Mouse (Mus musculus): ENCODE measurements around the gene Osbpl11. TPM values are rescaled to one million over a fixed set of nuclear protein-coding genes. Genes with fewer than 3 reads are reported as not detected.
"Not testable (repeated sequence)": the region's sequence is repeated elsewhere in the genome, so short reads cannot be mapped to it uniquely, and the experiment has no call there.

The Osbpl11 gene
- total RNA-seq (2022) = 10 to 100 TPM; 12.2 to 15.4 (median 15.0) TPM

DNA sequence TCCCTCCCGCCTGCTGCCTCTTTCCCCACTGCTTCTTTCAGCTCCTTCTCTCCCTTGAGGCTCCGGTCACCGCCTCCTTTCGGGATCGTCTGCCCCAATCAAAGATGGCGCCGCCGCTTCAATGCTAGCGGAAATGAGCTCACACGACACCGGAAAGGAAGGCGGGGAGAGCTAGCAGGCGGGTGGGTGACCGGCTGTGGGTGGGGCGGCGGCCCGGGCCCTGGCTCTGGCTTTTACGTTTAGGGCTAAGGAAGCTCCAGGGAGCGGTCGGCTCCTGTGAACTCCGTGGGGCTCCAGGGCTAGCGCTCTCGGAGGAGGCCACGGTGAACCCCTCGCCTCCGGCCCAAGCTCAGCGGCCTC lies at the start of gene Osbpl11:
TSS of gene Osbpl11 (plus strand) at position 171 of the 360 bp plus-strand sequence.
- DNase-seq (ENCODE audit: low spot score in 2 of 2) = peak; percentile 93 to 95

- DNase-seq (ENCODE audit: low spot score in 2 of 2) = no peak
Observed at GRCm38 (mm10) chr16:33135167-33135566, 49.7 kb upstream of the Osbpl11 start.

GRCm38 (mm10) chr16:33139061-33139460 lies 45.8 kb upstream of the Osbpl11 start:
- DNase-seq (ENCODE audit: low spot score in 2 of 2) = not testable (repeated sequence)

- DNase-seq (ENCODE audit: low spot score in 2 of 2) = no peak
Observed at GRCm38 (mm10) chr16:33141758-33142280, 43.1 kb upstream of the Osbpl11 start.

DNA sequence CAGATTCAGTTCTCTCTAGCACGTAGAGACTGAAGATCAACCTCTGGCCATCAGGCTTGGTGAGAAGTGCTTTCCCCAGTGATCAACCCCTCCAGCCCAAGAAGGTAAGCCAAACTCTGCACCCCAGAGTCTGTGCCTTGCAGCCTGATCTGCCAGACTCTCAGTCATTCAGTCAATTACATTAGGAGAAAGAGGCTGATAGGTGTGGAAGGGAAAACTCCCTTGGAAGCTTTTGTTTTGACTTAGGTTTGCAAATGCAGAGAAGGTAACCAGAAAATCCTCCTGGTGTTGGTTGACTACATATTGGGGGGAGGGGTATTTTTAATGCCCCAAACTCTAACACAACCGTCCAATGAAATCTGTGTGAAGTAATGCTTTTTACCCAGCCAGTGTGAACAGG lies 41.4 kb upstream of the Osbpl11 start:
- DNase-seq (ENCODE audit: low spot score in 2 of 2) = no peak

GRCm38 (mm10) chr16:33146185-33146584 lies 38.7 kb upstream of the Osbpl11 start:
- no peak for DNase-seq (ENCODE audit: low spot score in 2 of 2)

- no peak for DNase-seq (ENCODE audit: low spot score in 2 of 2)
Observed at GRCm38 (mm10) chr16:33148135-33148534, 36.7 kb upstream of the Osbpl11 start.

- DNase-seq (ENCODE audit: low spot score in 2 of 2) = not testable (repeated sequence)
Observed at GRCm38 (mm10) chr16:33150875-33151274, 34.0 kb upstream of the Osbpl11 start.

DNA sequence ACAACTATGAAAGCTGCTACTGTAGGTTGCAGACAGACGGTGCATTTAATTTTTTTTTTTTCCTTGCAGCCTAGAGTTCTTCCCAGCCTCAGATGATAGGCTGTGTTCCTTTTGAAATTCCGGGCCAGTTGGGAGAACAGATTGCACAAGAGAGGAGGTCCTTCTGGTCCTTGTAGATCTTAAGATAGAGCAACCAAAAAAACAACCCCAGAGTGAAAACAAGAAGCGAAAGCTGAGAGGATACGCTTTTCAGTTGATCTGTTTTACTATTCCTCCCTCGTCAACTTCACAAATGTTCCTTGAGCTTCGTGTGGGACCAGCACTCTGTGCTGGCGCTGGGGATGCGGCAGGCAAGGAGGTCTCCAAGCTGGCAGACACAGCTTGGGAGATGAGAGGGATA lies 33.3 kb upstream of the Osbpl11 start:
- no peak for DNase-seq (ENCODE audit: low spot score in 2 of 2)

DNA sequence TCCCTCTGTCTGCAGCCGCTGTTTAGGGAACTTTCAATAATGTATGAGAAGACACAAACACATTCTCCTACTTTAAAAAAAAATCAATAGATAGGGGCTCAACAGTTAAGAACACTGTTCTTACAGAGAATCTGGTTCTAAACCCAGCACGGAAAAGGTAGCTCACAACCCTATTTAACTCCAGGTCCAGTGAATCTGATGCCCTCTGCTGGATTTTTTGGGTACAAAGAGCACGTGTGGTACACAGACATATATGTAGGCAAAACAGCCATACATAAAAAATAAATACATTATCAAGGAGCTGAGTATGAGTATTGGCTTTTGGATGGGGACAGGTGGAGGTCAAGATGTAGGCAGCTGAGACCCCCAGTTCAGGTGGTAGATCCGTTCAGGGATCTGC lies 29.9 kb upstream of the Osbpl11 start:
- DNase-seq (ENCODE audit: low spot score in 2 of 2) = no peak

DNA sequence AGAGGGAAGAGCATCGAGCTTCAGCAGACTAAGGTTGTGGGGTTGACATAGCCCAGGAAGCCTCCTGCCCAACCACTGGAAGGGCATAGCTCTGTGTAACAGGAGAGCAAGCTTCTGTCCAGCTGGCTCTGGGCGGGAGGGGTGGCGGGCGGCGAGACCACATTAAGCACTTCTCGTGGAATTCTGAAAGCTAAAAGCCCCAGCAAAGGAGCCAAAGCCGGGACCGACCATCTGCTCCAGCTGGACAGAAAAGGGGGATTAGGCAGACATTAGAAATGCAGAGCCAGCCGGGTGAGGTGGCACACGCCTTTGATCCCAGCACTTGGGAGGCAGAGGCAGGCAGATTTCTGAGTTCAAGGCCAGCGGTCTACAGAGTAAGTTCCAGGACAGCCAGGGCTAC lies 26.9 kb upstream of the Osbpl11 start:
- DNase-seq (ENCODE audit: low spot score in 2 of 2) = no peak

GRCm38 (mm10) chr16:33158590-33159071 lies 26.2 kb upstream of the Osbpl11 start:
- no peak for DNase-seq (ENCODE audit: low spot score in 2 of 2)

DNA sequence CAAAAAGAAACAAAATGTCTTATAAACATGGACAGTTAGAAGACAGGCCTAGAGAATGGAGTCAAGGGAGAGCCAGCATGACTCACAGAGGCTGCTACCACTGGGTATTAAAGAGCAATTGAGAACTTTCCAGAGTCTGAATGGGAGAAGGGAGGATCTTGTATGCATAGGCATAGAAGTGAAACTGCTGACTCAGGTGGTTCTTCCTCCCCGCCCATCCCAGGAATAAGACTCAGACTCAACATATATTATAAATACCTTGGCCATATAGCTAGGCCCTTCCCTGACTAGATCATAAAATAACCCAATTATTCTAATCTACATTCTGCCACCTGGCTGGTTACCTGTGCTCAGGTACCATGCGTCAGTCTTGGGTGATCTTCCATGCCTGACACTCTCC lies 25.5 kb upstream of the Osbpl11 start:
- DNase-seq (ENCODE audit: low spot score in 2 of 2) = no peak

DNA sequence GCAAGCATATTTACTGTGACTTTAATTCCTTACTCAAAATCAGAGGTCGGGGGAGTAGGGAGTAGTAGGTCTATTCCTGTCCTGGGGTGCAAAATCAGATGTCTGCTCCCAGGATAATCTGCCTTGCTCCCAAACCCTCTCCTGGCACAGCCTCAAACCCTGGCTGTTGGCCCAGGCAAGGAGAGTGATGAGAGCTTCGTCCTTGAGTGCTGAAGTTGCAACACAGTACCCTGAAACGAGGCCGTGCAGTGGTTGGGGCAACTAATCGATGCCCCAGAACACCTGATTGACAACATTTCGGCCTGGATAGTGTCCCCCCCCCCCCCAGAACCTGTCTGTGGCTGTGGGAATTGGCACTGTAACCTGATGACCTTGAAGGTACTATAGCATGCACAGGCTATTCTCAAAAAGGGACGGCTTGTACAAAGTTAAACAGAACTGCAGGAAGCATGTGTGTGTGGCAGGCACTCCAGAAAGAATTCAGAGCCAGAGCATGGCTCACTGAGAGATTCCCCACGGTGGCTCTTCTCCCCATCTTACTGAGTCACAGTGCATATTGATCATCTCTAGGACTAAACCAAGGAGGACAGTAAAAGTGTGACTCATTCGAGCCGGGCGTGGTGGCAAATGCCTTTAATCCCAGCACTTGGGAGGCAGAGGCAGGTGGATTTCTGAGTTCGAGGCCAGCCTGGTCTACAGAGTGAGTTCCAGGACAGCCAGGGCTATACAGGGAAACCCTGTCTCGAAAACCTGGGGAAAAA lies 21.4 kb upstream of the Osbpl11 start:
- no peak for DNase-seq (ENCODE audit: low spot score in 2 of 2)

DNA sequence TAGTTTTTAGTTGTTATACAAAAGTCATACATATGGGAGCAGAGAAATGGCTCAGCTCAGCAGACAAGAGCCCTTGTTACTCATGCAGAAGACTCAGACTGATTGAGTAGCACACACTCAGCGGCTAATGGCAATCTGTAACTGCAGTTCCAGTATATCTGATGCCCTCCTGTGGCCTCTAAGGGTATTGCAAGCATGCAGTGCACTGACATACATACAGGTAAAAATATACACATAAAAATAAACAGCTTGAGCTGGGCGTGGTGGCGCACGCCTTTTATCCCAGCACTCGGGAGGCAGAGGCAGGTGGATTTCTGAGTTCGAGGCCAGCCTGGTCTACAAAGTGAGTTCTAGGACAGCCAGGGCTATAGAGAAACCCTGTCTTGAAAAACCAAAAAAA lies 18.6 kb upstream of the Osbpl11 start:
- not testable (repeated sequence) for DNase-seq (ENCODE audit: low spot score in 2 of 2)

GRCm38 (mm10) chr16:33167537-33167936 lies 17.3 kb upstream of the Osbpl11 start:
- no peak for DNase-seq (ENCODE audit: low spot score in 2 of 2)

- no peak for DNase-seq (ENCODE audit: low spot score in 2 of 2)
Observed at GRCm38 (mm10) chr16:33169471-33170034, 15.3 kb upstream of the Osbpl11 start.

DNA sequence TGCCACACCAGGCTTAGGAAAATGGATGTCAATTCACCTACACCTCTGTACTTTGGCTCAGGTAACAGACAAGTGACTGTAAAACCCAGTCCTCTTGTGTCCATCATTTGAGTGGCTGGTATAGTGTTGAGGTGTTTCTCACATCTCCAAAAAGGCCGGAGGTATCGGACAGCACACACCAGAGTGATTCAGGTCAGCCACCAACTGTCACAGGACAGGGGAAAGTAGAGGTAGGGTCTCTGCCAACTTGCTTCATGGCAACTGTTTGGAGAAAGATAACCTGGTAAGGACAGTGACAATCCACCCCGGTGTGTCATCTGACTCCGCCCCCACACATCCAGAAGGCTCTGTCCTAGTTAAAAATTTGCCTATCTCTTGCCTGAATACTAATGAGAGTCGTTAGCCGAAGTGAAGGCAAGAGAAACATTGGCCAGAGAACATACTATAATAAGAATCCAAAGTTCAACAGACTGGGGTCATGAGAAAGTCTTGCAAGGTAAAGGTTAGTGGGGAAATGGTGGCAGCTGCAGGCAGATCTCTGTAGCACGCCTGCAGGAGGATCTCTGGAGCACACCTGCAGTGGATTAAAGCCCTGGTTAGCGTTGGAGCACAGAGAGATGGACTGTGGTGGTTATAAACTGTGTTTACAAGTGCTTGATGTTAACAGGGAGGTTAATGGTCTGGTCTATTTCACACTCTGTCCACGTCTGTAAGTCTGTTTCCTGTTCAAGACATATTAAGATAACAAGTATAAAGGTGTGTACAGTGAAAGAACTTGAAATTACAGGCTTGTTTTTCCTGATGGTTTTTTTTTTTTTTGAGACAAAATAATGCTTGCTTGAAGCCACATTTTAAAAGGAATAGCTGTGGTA lies 13.9 kb upstream of the Osbpl11 start:
- DNase-seq (ENCODE audit: low spot score in 2 of 2) = no peak

GRCm38 (mm10) chr16:33171800-33172199 lies 13.1 kb upstream of the Osbpl11 start:
- no peak for DNase-seq (ENCODE audit: low spot score in 2 of 2)

GRCm38 (mm10) chr16:33173151-33173550 lies 11.7 kb upstream of the Osbpl11 start:
- no peak for DNase-seq (ENCODE audit: low spot score in 2 of 2)

DNA sequence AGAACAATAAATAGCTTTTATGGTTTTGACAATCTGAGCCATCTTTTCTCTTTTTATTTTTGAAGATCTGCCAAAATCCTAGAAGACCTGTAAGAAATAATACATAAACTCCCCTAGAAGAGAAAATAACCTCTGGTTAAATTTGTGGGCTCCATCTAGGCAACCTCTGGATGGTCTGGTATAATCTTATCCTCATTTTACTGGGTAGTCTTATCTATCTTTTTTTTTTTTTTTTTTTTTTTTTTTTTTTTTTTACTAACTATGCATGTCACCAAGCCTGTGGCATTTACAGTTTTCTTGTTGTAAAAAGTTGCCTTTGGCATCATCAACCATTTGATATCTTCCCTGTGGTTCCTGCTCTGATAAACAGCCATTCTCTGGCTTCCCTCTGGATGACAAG lies 10.2 kb upstream of the Osbpl11 start:
- no peak for DNase-seq (ENCODE audit: low spot score in 2 of 2)

GRCm38 (mm10) chr16:33176831-33177230 lies 8.0 kb upstream of the Osbpl11 start:
- not testable (repeated sequence) for DNase-seq (ENCODE audit: low spot score in 2 of 2)

Measured in gastrocnemius, adult 8-10 months (tissue).